Mouse (Mus musculus) lung, adult 2 months (tissue): Measurements from ENCODE around the gene Phactr1. TPM values are rescaled to one million over a fixed set of nuclear protein-coding genes. Genes with fewer than 3 reads are reported as not detected.

Experiments
- DNase-seq: peaks from one replicate; pipeline ENCODE4 v3.0.0; 2022
- H3K4me1 ChIP-seq: fragments of 200-500 bp; 2 replicates; pipeline ENCODE4 v1.6.1; 2011; ENCODE audit warnings: low read length; ENCODE audit not compliant: control insufficient read depth, insufficient read depth
- H3K4me3 ChIP-seq: fragments of 200-500 bp; replicated peaks from 2 replicates; pipeline ENCODE3; 2011; ENCODE audit warnings: low read depth, mild to moderate bottlenecking, control low read depth, low read length; ENCODE audit errors: extremely low read depth
- CTCF ChIP-seq: fragments of 200-500 bp; IDR thresholded peaks from 2 replicates; pipeline ENCODE4 v1.5.1; 2011; ENCODE audit warnings: mild to moderate bottlenecking, low read length, control low read depth; ENCODE audit not compliant: insufficient read depth
- POLR2A ChIP-seq: fragments of 200-500 bp; IDR thresholded peaks from 2 replicates; pipeline ENCODE4 v1.6.1; 2011; ENCODE audit warnings: low read depth, mild to moderate bottlenecking, control low read depth, low read length, borderline replicate concordance; ENCODE audit errors: extremely low read depth
- WGBS: fragments of 180-500 bp; shearing (Covaris S2); methylation state at CpG from one replicate; pipeline ENCODE4 v1.1.7; 2018; 5-methylcytosine and 5-hydroxymethylcytosine counted together
- polyA plus RNA-seq: library from polyadenylated mRNA; depleted of rRNA; stranded (reverse); fragments of >200 nt; gene quantifications from 2 replicates; pipeline ENCODE4 v1.2.3, GENCODE M21; 2012

Gene Phactr1
- polyA plus RNA-seq, 1 experiment, result 40.7 TPM

DNA sequence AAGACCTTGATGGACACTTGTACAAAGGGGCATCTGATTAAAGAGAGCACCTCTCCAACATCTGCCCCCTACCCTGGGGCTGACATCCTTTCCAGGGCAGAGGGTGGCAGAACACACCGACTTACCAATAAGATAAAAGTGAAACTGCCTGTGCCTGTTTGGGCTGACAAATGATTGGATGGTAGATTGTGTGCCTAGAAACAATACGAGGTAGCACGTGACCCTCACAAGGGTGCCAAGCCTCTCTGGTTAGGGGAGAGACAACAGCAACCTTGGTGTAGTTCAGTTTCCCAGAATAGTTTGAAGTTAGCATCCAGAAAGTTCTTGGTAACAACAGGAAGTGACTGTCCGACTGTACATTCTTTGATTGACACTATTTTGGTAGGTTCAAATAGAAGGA lies 234.7 kb downstream of the Phactr1 start:
- DNase-seq, result no peak
- TF ChIP-seq CTCF (no peak), POLR2A (no peak)
- Histone ChIP-seq H3K4me1 (peaks cover 10% of the 10 kb centered on the region; the same call in 1 of the 2 replicates), H3K4me3 (no peak overlapping the region)
- WGBS, result 38% methylated on average over 4 of the region's 4 CpGs

DNA sequence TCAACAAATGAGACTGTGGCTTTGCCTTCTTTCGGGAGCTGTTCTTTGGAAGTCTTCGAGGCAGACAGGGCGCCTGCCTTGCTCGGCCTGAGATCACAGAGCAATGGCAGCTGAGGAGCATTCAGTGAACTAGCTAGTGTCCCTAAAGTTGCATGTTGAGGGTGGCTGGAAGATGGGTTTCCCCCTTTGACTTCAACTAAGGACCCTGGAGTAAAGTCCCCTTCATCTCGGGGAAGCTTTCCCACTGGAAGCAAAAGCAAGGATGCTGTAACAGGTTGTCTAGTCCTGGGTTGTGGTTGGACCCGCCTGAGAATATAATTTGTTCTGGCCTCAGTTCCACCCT lies 235.4 kb downstream of the Phactr1 start:
- Histone ChIP-seq H3K4me1 (peaks cover 10% of the 10 kb centered on the region; the same call in 1 of the 2 replicates), H3K4me3 (peak overlapping the region; percentile 62)
- no peak for DNase-seq
- WGBS, result 31% methylated on average over 6 of the region's 6 CpGs
- TF ChIP-seq CTCF, result no peak
- TF ChIP-seq POLR2A, result no peak

DNA sequence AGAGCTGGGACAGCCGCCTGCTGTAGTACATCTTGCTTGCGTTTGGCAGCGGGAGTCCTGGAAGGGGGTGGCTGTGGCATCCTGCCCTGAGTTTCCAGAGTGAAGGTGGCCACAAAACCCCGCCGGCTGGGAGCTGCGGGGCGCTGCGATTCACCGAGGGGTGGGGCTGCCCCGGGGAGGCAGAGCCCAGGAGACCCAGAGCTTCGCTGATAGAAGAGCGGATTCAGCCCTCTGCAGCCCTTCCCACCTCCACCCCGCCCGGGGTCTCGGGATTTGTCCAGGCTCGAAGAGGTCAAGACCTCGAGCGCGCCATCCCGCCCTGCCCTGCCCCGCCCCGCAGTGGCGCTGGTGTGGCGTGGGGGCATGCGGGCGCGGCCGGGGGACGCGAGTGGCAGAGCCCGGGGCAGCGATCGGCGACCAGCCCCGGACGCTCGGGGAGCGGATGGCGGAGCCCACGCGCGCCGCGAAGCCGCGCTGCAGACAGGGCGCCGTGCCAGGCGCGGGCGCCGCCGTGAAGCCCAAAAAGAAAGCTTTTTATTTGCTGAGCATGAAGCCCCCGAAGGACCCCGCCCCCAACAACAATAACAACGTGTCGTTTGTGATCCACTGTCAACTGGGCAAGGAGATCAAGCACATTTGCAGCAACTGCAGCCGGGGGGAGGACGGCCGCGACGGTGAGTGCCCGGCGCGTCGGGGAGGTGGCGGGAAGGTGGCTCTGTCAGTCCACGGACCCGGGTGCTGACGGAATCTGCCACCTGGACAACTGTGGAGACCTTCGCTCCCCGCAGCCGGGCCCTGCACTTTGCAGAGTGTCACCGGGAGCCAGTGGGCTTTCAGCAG lies 236.0 kb downstream of the Phactr1 start:
- WGBS, result under 1% methylated on average over 74 of the region's 74 CpGs
- DNase-seq, result peak; percentile 51
- TF ChIP-seq POLR2A, result 0 out of 2 replicates have a peak, but pooled peaks have one; percentile 10
- no peak for TF ChIP-seq CTCF
- Histone ChIP-seq H3K4me3 (peak overlapping the region; percentile 62), H3K4me1 (peaks cover 10% of the 10 kb centered on the region; the same call in 1 of the 2 replicates)

DNA sequence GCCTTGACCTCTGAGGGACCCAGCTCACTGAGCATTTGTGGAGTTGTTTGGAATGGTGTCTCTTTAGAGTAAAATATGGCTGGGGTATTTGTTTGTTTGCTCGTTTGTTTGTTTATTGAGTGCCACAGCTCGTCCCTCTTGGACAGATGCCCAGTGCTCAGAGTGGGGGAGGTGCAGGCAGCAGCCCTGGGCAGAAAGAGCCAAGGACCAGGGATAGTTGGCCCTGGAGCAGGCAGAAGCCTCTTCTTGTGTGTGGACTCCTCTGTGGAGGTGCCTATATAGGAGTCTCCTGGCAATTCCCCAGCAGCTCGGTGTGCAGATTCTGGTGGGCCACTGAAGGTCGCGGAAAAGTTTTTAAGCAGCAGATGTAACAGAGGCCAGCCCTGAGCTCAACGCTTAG lies 236.8 kb downstream of the Phactr1 start:
- peaks cover 10% of the 10 kb centered on the region; the same call in 1 of the 2 replicates for H3K4me1 ChIP-seq
- DNase-seq, result peak; percentile 48
- H3K4me3 ChIP-seq, result peak overlapping the region; percentile 54
- WGBS, result 42% methylated on average over 6 of the region's 6 CpGs
- no peak for TF ChIP-seq POLR2A
- TF ChIP-seq CTCF, result no peak

GRCm38 (mm10) chr13:42920062-42920461 lies 239.6 kb downstream of the Phactr1 start:
- WGBS, result 83% methylated on average over 2 of the region's 2 CpGs
- H3K4me1 ChIP-seq, result peaks cover 7% of the 10 kb centered on the region; the same call in 1 of the 2 replicates
- DNase-seq, result no peak
- no peak overlapping the region for H3K4me3 ChIP-seq
- no peak for TF ChIP-seq POLR2A
- no peak for TF ChIP-seq CTCF

GRCm38 (mm10) chr13:42921769-42922450 lies 241.5 kb downstream of the Phactr1 start:
- TF ChIP-seq POLR2A, result no peak
- no peak for TF ChIP-seq CTCF
- no peak for DNase-seq
- H3K4me3 ChIP-seq, result no peak overlapping the region
- 87% methylated on average over 10 of the region's 10 CpGs for WGBS
- no peaks in the 10 kb centered on the region; the same call in 1 of the 2 replicates for H3K4me1 ChIP-seq

DNA sequence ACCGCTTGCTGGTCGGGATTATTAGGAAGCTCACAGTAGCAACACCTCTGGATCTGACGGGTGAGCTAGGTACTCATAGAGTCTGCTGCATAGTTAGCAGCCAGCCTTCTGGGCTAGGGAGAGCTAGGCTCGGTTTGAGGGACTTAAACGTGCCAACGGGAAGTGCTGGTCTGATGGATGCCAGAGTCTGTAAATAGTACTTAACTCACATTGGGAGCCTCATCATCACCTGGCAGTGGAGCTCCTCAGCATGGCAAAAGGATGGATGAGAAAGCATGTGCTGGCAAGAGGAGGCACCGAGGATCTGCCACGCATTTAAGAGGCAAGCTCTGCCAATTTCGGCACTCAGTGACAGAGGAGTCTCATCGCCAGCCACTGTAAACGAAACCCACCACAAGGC lies 247.4 kb downstream of the Phactr1 start:
- no peaks in the 10 kb centered on the region for H3K4me1 ChIP-seq
- 92% methylated on average over 11 of the region's 11 CpGs for WGBS
- H3K4me3 ChIP-seq, result no peak overlapping the region
- no peak for TF ChIP-seq POLR2A
- no peak for TF ChIP-seq CTCF
- no peak for DNase-seq

DNA sequence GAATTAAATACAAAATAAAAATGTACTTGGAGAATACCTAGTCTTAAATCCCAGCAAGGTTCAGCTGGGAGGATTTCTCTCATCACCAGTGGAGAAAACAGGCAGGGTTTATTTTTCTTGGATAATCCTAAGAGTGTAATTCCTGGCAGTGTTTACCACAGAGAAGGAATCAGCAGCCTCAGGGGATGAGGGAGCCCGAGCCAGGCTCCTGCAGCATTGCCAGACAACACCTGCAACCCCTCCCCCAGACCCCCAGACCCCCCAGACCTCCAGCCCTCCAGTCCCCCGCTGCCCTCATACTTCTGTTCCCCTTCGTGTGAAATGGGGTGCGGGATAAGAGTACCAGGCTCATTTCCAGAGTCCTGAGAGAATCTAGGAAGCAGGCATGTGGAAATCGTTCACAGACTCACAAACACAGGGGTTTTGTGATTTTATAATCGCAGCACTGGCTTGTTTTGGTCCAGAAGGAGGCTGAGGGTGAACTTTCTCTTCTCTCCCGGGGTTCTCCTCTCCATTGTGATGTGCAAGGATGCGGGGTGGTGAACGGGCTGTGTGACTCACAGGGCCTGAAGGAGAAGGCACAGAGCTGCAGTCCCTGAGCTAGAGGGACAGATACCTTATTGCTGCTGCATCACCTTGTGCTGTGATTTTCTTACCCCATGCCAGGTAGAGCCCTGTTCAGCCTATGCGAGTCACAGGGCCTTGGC lies 249.3 kb downstream of the Phactr1 start:
- Histone ChIP-seq H3K4me1 (no peaks in the 10 kb centered on the region), H3K4me3 (no peak overlapping the region)
- 53% methylated on average over 10 of the region's 10 CpGs for WGBS
- TF ChIP-seq POLR2A (no peak), CTCF (no peak)
- DNase-seq, result no peak

GRCm38 (mm10) chr13:42932046-42932445 lies 251.6 kb downstream of the Phactr1 start:
- DNase-seq, result no peak
- TF ChIP-seq POLR2A, result no peak
- no peak for TF ChIP-seq CTCF
- 92% methylated on average over 5 of the region's 5 CpGs for WGBS
- no peak overlapping the region for H3K4me3 ChIP-seq
- H3K4me1 ChIP-seq, result no peaks in the 10 kb centered on the region
